Mouse (Mus musculus) stomach, postnatal 0 days (tissue): ENCODE results near the gene Amdhd1. TPM values are rescaled to one million over a fixed set of nuclear protein-coding genes. Genes with fewer than 3 reads are reported as not detected.

ENCODE experiments used
- ATAC-seq: fragments of 200-750 bp; cut with Nextera tagmentation; 2 replicates; pipeline ENCODE4 v1.8.0; 2017; ENCODE audit not compliant: low FRiP score, low TSS enrichment
- DNase-seq: peaks from one replicate; pipeline ENCODE4 v3.0.0-alpha.2; 2016; ENCODE audit warnings: low spot score
- H3K27ac ChIP-seq: fragments of 300-500 bp; sonication (generic); replicated peaks from 2 replicates; pipeline ENCODE4 v1.5.1; 2014; ENCODE audit warnings: mild to moderate bottlenecking, control low read depth
- H3K27me3 ChIP-seq: fragments of 300-500 bp; sonication (generic); 2 replicates; pipeline ENCODE4 v1.6.1; 2014; ENCODE audit warnings: low read length; ENCODE audit not compliant: control insufficient read depth, insufficient read depth
- H3K36me3 ChIP-seq: fragments of 300-500 bp; sonication (generic); 2 replicates; pipeline ENCODE4 v1.6.1; 2014; ENCODE audit warnings: low read length, mixed read lengths; ENCODE audit not compliant: control insufficient read depth, insufficient read depth
- H3K4me1 ChIP-seq: fragments of 300-500 bp; sonication (generic); replicated peaks from 2 replicates; pipeline ENCODE4 v1.6.1; 2014; ENCODE audit warnings: antibody characterized with exemption; ENCODE audit not compliant: control insufficient read depth, insufficient read depth
- H3K4me2 ChIP-seq: fragments of 300-500 bp; sonication (generic); replicated peaks from 2 replicates; pipeline ENCODE4 v1.6.1; 2014; ENCODE audit warnings: low read depth, mild to moderate bottlenecking, control low read depth, moderate library complexity
- H3K4me3 ChIP-seq: fragments of 300-500 bp; sonication (generic); 2 replicates; pipeline ENCODE4 v1.5.1; 2014; ENCODE audit warnings: low read depth, low read length, control low read depth
- H3K9ac ChIP-seq: fragments of 300-500 bp; sonication (generic); 2 replicates; pipeline ENCODE4 v1.6.1; 2014; ENCODE audit warnings: mild to moderate bottlenecking, low read length, control low read depth, mixed read lengths
- H3K9me3 ChIP-seq: fragments of 300-500 bp; sonication (generic); 2 replicates; pipeline ENCODE4 v1.6.1; 2016; ENCODE audit warnings: low read length; ENCODE audit not compliant: control insufficient read depth
- CTCF ChIP-seq: IDR thresholded peaks from 2 replicates; pipeline ENCODE4 v1.5.1; 2016; ENCODE audit warnings: antibody characterized with exemption, low read depth, mild to moderate bottlenecking, moderate library complexity
- EP300 ChIP-seq: optimal IDR thresholded peaks from 2 replicates; pipeline ENCODE3; 2016; ENCODE audit warnings: antibody characterized with exemption
- WGBS: fragments of 180-500 bp; shearing (Covaris S2); extraction: QIAGEN DNeasy Blood & Tissue Kit; methylation state at CpG from one replicate; pipeline ENCODE4 v1.1.7; 2014; 5-methylcytosine and 5-hydroxymethylcytosine counted together
- polyA plus RNA-seq: library from polyadenylated mRNA; unstranded; fragments of >200 nt; fragmentation: Nextera tagmentation; extraction: Ambion mirVana; gene quantifications from 2 replicates; pipeline ENCODE4 v1.2.1, GENCODE M21; 2015

Amdhd1 gene
- 0.28 and 0.45 TPM in 2 replicates for polyA plus RNA-seq

- peak; percentile 95 for ATAC-seq
- Histone ChIP-seq H3K4me2 (peak within 1 kb of the TSS; percentile 66), H3K27ac (no peak within 1 kb of the TSS), H3K9ac (peak within 1 kb of the TSS; percentile 5), H3K4me3 (peak within 1 kb of the TSS; percentile 36), H3K9me3 (no peaks in the 10 kb centered on the region), H3K36me3 (no peaks in the 10 kb centered on the region), H3K27me3 (no peaks in the 10 kb centered on the region), H3K4me1 (peaks cover 3% of the 10 kb centered on the region; the same call in 1 of the 2 replicates)
- TF ChIP-seq EP300: no peak
- TF ChIP-seq CTCF: peak; percentile 87
- DNase-seq: peak; percentile 94
- 4% methylated on average over 34 of the region's 35 CpGs for WGBS
Measured at GRCm38 (mm10) chr10:93539775-93540430, at the start of gene Amdhd1. Gene Amdhd1 (minus strand): TSS chr10:93540033.

GRCm38 (mm10) chr10:93589281-93589848 is 49.5 kb upstream of the Amdhd1 start, which contains the start of gene Snrpf:
Gene Snrpf (minus strand): TSS chr10:93589706.
- H3K27me3 ChIP-seq: no peaks in the 10 kb centered on the region
- TF ChIP-seq EP300 (no peak), CTCF (0 out of 2 replicates have a peak, but pooled peaks have one; percentile 1)
- H3K4me3 ChIP-seq: peak within 1 kb of the TSS; percentile 77
- ATAC-seq (peak; percentile 93), DNase-seq (peak; percentile 92)
- no peaks in the 10 kb centered on the region for H3K9me3 ChIP-seq
- H3K27ac ChIP-seq: peak within 1 kb of the TSS; percentile 56; the same call in 1 of the 2 replicates
- peak within 1 kb of the TSS; percentile 80 for H3K9ac ChIP-seq
- no peaks in the 10 kb centered on the region for H3K36me3 ChIP-seq
- WGBS: under 1% methylated on average over 38 of the region's 63 CpGs
- no peaks in the 10 kb centered on the region for H3K4me1 ChIP-seq
- H3K4me2 ChIP-seq: peak within 1 kb of the TSS; percentile 78

DNA sequence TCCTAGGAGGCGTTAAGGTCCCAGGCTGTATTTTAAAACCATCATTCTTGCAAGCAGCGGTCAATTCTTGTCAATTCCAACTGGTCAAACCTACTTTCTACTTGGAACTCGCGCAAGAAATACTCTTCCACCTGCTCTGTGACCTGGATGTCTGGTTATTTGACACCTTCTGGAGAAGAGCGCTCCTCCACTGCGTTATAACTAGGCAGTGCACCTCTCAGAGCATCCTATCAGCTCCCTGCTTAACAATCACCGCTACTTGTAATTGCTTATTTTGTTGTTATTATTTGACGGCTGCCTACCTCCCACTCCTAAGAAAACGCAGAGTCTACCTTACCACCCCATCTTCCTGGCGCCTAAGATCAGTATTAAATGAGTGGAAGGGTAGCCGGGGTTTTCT is 49.0 kb upstream of the Amdhd1 start:
- TF ChIP-seq CTCF: no peak
- no peak for TF ChIP-seq EP300
- Histone ChIP-seq H3K4me2 (peak overlapping the region; percentile 78), H3K9me3 (no peaks in the 10 kb centered on the region), H3K27ac (peak overlapping the region; percentile 56; the same call in 1 of the 2 replicates), H3K9ac (peak overlapping the region; percentile 80), H3K4me3 (peak overlapping the region; percentile 77), H3K4me1 (no peaks in the 10 kb centered on the region), H3K36me3 (no peaks in the 10 kb centered on the region), H3K27me3 (no peaks in the 10 kb centered on the region)
- ATAC-seq (no peak), DNase-seq (no peak)
- 1% methylated on average over 11 of the region's 11 CpGs for WGBS

GRCm38 (mm10) chr10:93577271-93577886 is 37.5 kb upstream of the Amdhd1 start:
- Histone ChIP-seq H3K4me3 (no peak overlapping the region), H3K36me3 (peaks cover 2% of the 10 kb centered on the region; the same call in 1 of the 2 replicates), H3K9me3 (no peaks in the 10 kb centered on the region), H3K27me3 (no peaks in the 10 kb centered on the region), H3K9ac (no peak overlapping the region), H3K27ac (no peak overlapping the region), H3K4me2 (no peak overlapping the region), H3K4me1 (no peaks in the 10 kb centered on the region)
- TF ChIP-seq EP300: no peak
- peak; percentile 93 for TF ChIP-seq CTCF
- 63% methylated on average over 13 of the region's 13 CpGs for WGBS
- ATAC-seq: 0 out of 2 replicates have a peak, but pooled peaks have one; percentile 56
- peak; percentile 80 for DNase-seq

GRCm38 (mm10) chr10:93575960-93576359 is 36.1 kb upstream of the Amdhd1 start:
- DNase-seq (no peak), ATAC-seq (no peak)
- 83% methylated on average over 8 of the region's 8 CpGs for WGBS
- H3K4me1 ChIP-seq: no peaks in the 10 kb centered on the region
- no peak overlapping the region for H3K4me3 ChIP-seq
- H3K27ac ChIP-seq: no peak overlapping the region
- H3K36me3 ChIP-seq: no peaks in the 10 kb centered on the region
- no peaks in the 10 kb centered on the region for H3K27me3 ChIP-seq
- no peak overlapping the region for H3K4me2 ChIP-seq
- no peak overlapping the region for H3K9ac ChIP-seq
- H3K9me3 ChIP-seq: no peaks in the 10 kb centered on the region
- TF ChIP-seq EP300 (no peak), CTCF (no peak)
